Mouse (Mus musculus) E14TG2a.4 (cell line): Measurements from ENCODE around the gene Mpig6b.

ENCODE experiments used
- H3K27me3 ChIP-seq: 2 replicates; pipeline ENCODE4 v1.6.1; 2014; ENCODE audit warnings: low read length, control low read depth; ENCODE audit not compliant: insufficient read depth
- H3K36me3 ChIP-seq: 2 replicates; pipeline ENCODE4 v1.6.1; 2014; ENCODE audit warnings: low read length, control low read depth; ENCODE audit not compliant: insufficient read depth
- H3K4me1 ChIP-seq: replicated peaks from 2 replicates; pipeline ENCODE4 v1.6.1; 2014; ENCODE audit warnings: low read depth, low read length, control low read depth
- H3K4me3 ChIP-seq: replicated peaks from 2 replicates; pipeline ENCODE4 v1.5.1; 2014; ENCODE audit warnings: mild to moderate bottlenecking, low read length
- H3K9me3 ChIP-seq: 2 replicates; pipeline ENCODE4 v1.6.1; 2014; ENCODE audit warnings: low read length, control low read depth
- CTCF ChIP-seq: conservative IDR thresholded peaks from 2 replicates; pipeline ENCODE4 v1.5.1; 2014; ENCODE audit warnings: low read length
- NANOG ChIP-seq: IDR thresholded peaks from 2 replicates; pipeline ENCODE4 v1.6.1; 2014; ENCODE audit warnings: borderline replicate concordance, low read length, mixed read lengths
- POU5F1 ChIP-seq: IDR thresholded peaks from 2 replicates; pipeline ENCODE4 v1.6.1; 2014; ENCODE audit warnings: low read length, borderline replicate concordance

Mpig6b gene

DNA sequence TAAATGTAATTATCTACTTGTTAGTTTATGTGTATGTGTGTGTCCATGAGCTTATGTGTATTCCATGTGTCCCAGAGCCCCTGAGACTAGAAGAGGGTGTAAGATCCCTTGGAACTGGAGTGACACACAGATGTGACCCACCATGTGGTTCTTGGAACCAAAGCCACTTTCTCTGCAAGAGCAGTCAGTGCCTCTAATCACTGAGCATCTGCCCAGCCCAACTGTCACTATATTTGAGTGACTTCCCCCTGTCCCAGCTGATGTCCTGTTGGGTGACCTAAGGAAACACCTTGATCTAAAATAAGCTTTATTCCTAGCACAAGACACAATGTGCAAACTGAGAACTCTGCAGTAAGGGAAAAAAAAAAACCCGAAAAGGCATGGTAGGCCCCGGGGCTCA is 37.7 kb downstream of the Mpig6b start:
- Histone ChIP-seq H3K36me3 (no peaks in the 10 kb centered on the region), H3K9me3 (no peaks in the 10 kb centered on the region), H3K4me3 (no peak overlapping the region), H3K4me1 (peaks cover 70% of the 10 kb centered on the region), H3K27me3 (peaks cover 31% of the 10 kb centered on the region)
- TF ChIP-seq NANOG (no peak), POU5F1 (no peak), CTCF (no peak)

DNA sequence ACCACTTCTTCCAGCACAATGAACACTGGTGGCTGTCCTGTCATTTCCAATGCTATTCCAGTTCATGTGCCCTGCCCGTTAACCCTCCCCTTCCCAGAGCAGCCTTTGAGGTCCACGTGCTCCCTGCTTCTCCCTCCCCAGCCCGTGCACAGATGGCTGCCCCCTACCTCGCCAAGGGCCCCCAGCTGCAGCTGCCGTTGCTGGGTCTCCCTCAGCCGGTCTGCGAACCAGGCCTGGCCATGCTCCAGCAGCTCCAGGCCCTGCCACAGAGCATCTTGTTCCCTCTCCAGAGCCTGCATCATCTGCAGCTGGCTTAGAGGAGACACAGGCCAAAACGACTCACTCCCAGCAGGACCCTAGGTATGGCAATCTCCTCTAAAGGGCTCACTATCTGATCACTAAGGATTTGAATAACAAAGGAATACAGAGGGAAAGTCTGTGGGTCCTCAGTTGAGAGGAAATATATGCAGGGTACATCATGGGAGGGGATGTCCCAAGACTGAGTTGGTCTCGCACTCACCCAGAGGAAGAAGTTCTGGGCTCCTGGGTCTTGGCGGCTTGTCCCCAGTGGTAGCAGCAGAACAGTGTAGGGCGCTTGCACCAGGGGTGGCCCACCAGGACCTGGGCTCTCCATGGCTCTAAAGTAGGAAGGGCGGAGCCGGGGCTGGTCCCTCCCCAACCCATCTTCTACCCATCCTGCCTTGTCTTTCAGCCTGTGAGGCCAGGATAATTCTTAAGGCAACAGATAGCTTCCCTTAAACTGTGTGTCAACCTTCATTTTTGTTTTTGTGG is 38.5 kb downstream of the Mpig6b start, which contains the start of gene Sapcd1:
Sapcd1 (minus strand) TSS at position 740 of the 792 bp plus-strand sequence.
- TF ChIP-seq NANOG (peak; percentile 50; the same call in 1 of the 2 replicates), POU5F1 (no peak; the same call in 1 of the 2 replicates), CTCF (no peak)
- H3K27me3 ChIP-seq: peaks cover 26% of the 10 kb centered on the region
- H3K4me1 ChIP-seq: peaks cover 75% of the 10 kb centered on the region

DNA sequence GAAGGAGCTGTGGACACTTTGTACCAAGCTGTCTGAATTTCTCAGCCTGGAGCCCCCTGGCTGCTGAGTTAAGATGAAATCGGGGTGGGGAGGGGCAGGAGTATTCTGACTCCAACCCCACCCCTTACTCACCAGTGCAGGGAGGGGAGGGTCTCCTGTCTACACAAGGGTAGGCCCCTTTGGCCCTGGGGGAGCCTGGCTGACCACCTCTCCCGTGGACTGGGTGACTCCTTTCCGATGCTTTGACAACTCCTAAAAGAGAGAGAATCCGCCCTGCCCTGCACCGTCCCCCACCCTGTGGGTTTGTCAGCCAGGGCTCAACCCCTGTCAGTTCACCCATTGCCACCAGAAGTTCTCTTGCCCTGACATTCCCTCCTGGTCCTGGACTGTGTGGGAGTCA is 39.8 kb downstream of the Mpig6b start:
- Histone ChIP-seq H3K27me3 (peaks cover 25% of the 10 kb centered on the region), H3K9me3 (no peaks in the 10 kb centered on the region), H3K4me1 (peaks cover 77% of the 10 kb centered on the region), H3K36me3 (no peaks in the 10 kb centered on the region), H3K4me3 (peak overlapping the region; percentile 20; the same call in 1 of the 2 replicates)
- TF ChIP-seq NANOG: no peak
- TF ChIP-seq CTCF: no peak
- TF ChIP-seq POU5F1: no peak

More for the DNA sequence above, 38.5 kb downstream of the Mpig6b start, which contains the start of gene Sapcd1:
- no peaks in the 10 kb centered on the region for H3K9me3 ChIP-seq
- no peaks in the 10 kb centered on the region for H3K36me3 ChIP-seq
- H3K4me3 ChIP-seq: peak within 1 kb of the TSS; percentile 57

DNA sequence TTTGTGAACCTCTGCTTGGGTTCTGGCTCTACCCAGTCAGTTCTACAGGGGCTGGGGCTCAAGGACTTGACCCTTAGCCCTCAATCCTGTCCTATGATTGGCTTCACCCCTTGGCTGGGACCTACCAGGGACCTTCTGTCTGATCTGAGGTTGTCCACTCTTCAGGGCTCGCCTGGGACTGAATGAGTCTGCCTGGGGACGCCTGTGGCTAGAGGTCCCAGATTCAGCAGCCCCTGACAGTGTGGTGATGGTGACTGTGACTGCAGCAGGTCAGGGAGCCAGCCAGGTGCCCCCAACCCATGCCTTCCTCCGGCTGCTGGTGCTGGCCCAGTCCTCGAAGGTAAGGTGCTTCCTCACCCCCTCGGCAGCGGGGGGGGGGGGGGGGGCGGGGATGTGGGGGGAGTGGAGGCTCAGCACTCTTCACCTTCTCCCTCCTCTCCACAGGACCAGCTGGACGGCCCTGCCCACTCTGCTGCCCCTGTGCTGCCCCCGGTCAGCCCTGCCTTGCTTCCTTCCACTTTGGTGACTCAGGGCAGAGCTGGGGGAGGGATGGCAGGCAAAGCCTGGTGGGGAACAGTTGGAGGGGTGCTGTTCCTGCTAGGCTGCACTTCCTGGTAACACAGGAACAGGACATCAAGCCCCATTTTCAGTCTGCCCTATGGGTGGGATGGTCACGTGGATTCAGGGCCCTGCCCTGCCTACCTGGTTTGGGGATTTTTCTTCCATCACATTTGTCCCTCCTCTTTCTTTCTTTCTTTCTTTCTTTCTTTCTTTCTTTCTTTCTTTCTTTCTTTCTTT is 41.1 kb downstream of the Mpig6b start:
- H3K9me3 ChIP-seq: no peaks in the 10 kb centered on the region
- H3K4me1 ChIP-seq: peaks cover 75% of the 10 kb centered on the region
- H3K36me3 ChIP-seq: no peaks in the 10 kb centered on the region
- peaks cover 23% of the 10 kb centered on the region for H3K27me3 ChIP-seq
- no peak for TF ChIP-seq POU5F1
- no peak for TF ChIP-seq NANOG
- TF ChIP-seq CTCF: no peak
- no peak overlapping the region for H3K4me3 ChIP-seq

DNA sequence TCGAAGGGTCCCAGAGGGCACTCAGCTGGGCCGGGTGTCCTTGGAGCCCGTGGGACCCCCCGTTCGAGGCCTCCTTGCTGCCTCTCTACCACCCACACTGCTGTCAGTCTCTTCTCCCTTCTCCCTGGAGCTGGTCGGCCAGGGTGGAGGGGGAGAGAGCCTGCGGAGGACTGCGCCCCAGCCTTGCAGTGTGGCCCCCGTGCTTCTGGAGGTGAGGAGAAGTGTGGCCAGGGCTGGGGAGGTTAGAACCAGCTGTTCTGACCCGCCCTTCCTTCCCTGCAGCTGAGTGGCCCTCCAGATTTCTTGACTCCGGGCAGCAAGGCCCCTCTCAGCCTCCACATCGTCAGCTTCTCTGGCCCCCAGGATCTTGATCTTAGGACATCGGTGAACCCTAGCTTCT is 41.7 kb downstream of the Mpig6b start:
- H3K4me1 ChIP-seq: peaks cover 77% of the 10 kb centered on the region
- H3K9me3 ChIP-seq: no peaks in the 10 kb centered on the region
- TF ChIP-seq POU5F1: no peak
- no peak for TF ChIP-seq NANOG
- TF ChIP-seq CTCF: no peak
- H3K27me3 ChIP-seq: peaks cover 22% of the 10 kb centered on the region
- H3K4me3 ChIP-seq: no peak overlapping the region
- H3K36me3 ChIP-seq: no peaks in the 10 kb centered on the region

GRCm38 (mm10) chr17:35023756-35024155 is 42.2 kb downstream of the Mpig6b start:
- no peak overlapping the region for H3K4me3 ChIP-seq
- no peak for TF ChIP-seq NANOG
- no peak for TF ChIP-seq POU5F1
- TF ChIP-seq CTCF: no peak

DNA sequence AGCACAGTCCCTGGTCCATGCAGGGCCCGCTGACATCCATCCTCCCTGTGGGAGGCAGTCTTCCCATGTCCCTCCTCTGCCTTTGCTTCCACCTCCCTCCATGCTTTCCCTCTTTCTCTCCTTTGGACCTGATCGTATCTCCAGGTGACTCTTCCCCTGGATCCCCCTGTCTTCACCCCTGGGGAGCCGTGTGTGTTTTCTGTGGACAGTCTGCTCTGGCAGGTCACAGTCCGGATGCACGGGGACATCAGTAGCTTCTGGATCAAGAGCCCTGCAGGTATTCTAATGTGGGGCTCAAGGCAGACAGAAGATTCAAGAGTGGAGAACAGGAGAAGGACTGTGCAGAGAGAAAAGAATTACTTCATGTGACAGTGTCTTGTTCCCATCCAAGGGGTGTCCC is 42.8 kb downstream of the Mpig6b start:
- Histone ChIP-seq H3K36me3 (no peaks in the 10 kb centered on the region), H3K27me3 (peaks cover 22% of the 10 kb centered on the region), H3K4me3 (no peak overlapping the region), H3K4me1 (peaks cover 75% of the 10 kb centered on the region), H3K9me3 (no peaks in the 10 kb centered on the region)
- no peak for TF ChIP-seq CTCF
- no peak for TF ChIP-seq NANOG
- no peak for TF ChIP-seq POU5F1

More at GRCm38 (mm10) chr17:35023756-35024155, 42.2 kb downstream of the Mpig6b start:
- no peaks in the 10 kb centered on the region for H3K9me3 ChIP-seq
- H3K27me3 ChIP-seq: peaks cover 22% of the 10 kb centered on the region
- peaks cover 75% of the 10 kb centered on the region for H3K4me1 ChIP-seq
- no peaks in the 10 kb centered on the region for H3K36me3 ChIP-seq

DNA sequence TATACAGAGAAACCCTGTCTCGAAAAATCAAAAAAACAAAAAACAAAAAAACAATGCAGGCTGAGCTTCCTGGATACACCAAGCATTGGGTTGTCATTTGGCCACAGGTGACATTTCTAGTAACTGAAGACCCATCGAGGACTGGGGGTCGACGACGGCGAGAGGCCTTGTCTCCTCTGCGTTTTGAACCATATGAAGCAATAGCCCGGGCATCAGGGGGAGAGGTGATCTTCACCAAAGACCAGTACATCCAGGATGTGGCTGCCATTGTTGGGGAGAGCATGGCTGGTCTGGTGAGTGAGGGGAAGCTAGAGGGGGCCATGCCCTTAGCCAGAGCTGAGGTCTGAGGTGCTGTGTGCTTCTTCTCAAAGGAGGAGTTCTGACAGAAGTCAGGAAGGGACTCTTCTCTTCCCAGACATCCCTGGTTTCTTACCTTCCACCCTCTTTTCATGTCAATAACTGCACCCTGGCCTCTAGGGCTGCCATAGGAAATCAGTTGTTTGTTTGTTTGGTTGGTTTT is 43.4 kb downstream of the Mpig6b start:
- no peaks in the 10 kb centered on the region for H3K9me3 ChIP-seq
- H3K27me3 ChIP-seq: peaks cover 22% of the 10 kb centered on the region
- H3K4me1 ChIP-seq: peaks cover 75% of the 10 kb centered on the region
- TF ChIP-seq NANOG (no peak), POU5F1 (no peak), CTCF (no peak)
- H3K4me3 ChIP-seq: no peak overlapping the region
- peaks cover 3% of the 10 kb centered on the region; the same call in 1 of the 2 replicates for H3K36me3 ChIP-seq
